Mouse (Mus musculus): Measurements from ENCODE around the gene Gm45837. TPM values are rescaled to one million over a fixed set of nuclear protein-coding genes. Genes with fewer than 3 reads are reported as not detected.
A peak's percentile ranks its signal among the peaks of the same experiment; 100 is the strongest.

The Gm45837 gene
- polyA plus RNA-seq, 1 experiment from 2014 or later: not detected

DNA sequence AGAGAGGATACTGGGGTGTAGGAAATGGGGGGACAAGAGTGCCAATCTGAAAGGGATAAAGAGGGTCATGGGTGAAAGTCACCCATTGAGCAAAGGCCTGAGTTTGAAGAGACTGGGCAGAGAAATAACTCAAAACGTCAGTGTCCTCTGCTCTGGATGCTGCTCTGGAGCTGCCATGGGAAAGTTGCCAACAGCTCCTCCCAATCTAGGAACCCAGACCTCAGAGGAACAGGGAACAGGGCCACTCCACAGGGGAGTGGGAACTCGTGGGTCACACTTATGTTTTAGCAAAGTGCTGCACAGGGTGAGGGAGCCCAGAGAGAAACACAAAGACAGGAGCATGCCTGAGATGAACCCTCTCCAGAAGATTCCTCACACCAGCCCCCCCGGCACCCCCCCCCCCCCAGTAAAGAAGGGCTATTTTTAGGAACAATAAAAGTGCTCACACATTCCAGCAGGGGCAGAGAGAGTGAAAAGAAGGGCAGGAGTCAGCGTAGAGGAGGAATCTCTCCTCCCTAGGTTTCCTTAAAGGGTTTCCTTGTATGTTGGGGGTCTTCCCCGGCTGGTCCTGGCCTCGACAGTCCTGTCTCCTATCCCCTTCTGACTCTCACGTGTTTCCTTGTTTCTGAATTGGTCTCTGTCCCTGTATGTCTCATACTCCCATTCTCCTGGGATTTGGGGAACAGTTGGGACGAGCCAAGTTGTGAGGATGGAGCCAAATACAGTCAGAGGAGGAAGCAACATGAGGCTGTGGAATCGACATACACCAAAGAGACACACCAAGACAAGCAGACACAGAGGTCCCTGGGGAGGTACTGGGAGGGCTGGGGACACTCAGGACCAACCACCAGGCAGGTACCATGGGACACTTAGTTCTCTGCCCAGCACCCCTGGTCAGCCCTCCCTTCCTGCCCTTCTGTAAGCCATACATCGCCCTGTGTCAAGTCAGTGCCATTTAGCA lies 62.2 kb downstream of the Gm45837 start:
- no peak for TF ChIP-seq CTCF (IDR thresholded peaks at IDR 0.05; ENCODE audit: low read depth)
- H3K36me3 ChIP-seq (ENCODE audit: insufficient read depth): no peaks in the 10 kb centered on the region
- H3K27me3 ChIP-seq (ENCODE audit: insufficient read depth, low read length): no peaks in the 10 kb centered on the region
- WGBS: 37% methylated on average over 10 of the region's 10 CpGs
- 0 out of 2 replicates have a peak, but pooled peaks have one; percentile 52 for ATAC-seq (ENCODE audit: insufficient read depth)
- H3K9ac ChIP-seq: no peak overlapping the region
- H3K4me2 ChIP-seq: no peak overlapping the region
- peak; percentile 39 for DNase-seq
- H3K27ac ChIP-seq (ENCODE audit: low read depth): no peak overlapping the region
- no peak overlapping the region for H3K4me3 ChIP-seq (ENCODE audit: low read depth, low read length)
- H3K9me3 ChIP-seq (ENCODE audit: low read depth, low read length): no peaks in the 10 kb centered on the region
- no peaks in the 10 kb centered on the region for H3K4me1 ChIP-seq (ENCODE audit: insufficient read depth)

DNA sequence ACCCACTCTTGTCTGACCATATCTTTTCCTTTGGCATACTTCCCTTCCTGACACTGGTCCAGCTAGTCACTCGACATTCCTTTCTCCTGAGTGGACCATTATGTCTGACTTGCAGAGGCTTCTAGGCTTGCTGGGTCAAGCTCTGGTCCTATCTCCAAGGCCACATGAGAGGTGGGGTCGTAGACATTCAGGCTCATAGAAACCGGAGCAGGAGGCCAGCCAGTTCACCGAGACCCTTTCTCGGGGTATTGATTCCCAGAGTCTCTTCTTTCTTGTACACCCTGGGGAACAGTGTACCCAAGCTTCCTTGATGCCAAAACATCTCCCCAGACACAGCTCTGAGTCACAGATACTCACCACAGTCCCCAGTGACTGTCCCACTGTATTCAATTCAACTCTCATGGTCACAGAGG lies 63.7 kb downstream of the Gm45837 start:
- DNase-seq (no peak), ATAC-seq (ENCODE audit: insufficient read depth) (no peak)
- Histone ChIP-seq H3K9ac (no peak overlapping the region), H3K9me3 (ENCODE audit: low read depth, low read length) (no peaks in the 10 kb centered on the region), H3K27ac (ENCODE audit: low read depth) (no peak overlapping the region), H3K36me3 (ENCODE audit: insufficient read depth) (no peaks in the 10 kb centered on the region), H3K4me1 (ENCODE audit: insufficient read depth) (no peaks in the 10 kb centered on the region), H3K4me3 (ENCODE audit: low read depth, low read length) (no peak overlapping the region), H3K4me2 (no peak overlapping the region), H3K27me3 (ENCODE audit: insufficient read depth, low read length) (no peaks in the 10 kb centered on the region)
- TF ChIP-seq CTCF (IDR thresholded peaks at IDR 0.05; ENCODE audit: low read depth): no peak
- 65% methylated on average over 5 of the region's 5 CpGs for WGBS

DNA sequence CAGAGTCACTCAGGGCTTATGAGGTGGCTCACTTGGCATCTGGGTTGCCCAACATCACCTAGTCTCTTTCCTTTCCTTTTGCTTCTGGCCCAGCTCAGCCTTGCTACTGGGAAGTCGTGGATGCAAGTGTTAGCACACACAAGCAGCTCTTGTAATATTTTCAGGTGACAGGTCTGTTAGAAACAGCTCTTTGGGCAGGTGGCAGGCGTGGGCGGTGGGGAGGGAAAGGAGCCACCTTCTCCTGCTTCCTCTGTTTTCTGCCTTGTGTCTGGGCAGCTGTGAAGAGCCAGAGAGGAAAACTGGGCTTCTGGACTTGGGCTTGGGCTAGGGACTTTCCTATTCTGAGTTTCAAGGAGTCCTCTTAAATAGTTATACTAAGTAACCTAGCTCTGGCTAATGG lies 65.3 kb downstream of the Gm45837 start:
- no peak overlapping the region for H3K9ac ChIP-seq
- ATAC-seq (ENCODE audit: insufficient read depth) (no peak), DNase-seq (no peak)
- TF ChIP-seq CTCF (IDR thresholded peaks at IDR 0.05; ENCODE audit: low read depth): no peak
- H3K4me3 ChIP-seq (ENCODE audit: low read depth, low read length): no peak overlapping the region
- no peak overlapping the region for H3K27ac ChIP-seq (ENCODE audit: low read depth)
- no peaks in the 10 kb centered on the region for H3K4me1 ChIP-seq (ENCODE audit: insufficient read depth)
- no peaks in the 10 kb centered on the region for H3K27me3 ChIP-seq (ENCODE audit: insufficient read depth, low read length)
- WGBS: 71% methylated on average over 3 of the region's 3 CpGs
- H3K9me3 ChIP-seq (ENCODE audit: low read depth, low read length): no peaks in the 10 kb centered on the region
- no peaks in the 10 kb centered on the region for H3K36me3 ChIP-seq (ENCODE audit: insufficient read depth)
- H3K4me2 ChIP-seq: no peak overlapping the region

DNA sequence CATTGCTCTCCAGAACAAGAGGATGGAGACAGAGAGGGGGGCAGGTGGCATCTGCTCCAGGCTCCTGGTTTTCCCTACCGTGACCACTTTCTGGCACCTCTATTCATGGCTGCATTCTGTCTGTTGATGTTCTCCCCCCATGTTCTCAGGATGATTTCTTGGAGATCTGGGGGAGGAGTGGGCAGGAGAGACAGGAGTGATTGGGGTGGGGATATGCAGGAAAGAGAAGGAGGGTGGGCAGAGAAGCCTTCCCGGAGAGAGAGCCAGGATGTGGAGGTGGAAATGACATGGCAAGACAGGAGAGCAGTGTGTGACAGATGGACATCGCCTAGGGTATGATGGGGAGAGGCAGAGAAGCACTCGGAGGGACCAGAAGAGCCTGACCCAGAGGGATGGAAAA lies 65.8 kb downstream of the Gm45837 start:
- ATAC-seq (ENCODE audit: insufficient read depth) (no peak), DNase-seq (no peak)
- no peak overlapping the region for H3K4me2 ChIP-seq
- 48% methylated on average over 4 of the region's 4 CpGs for WGBS
- H3K9me3 ChIP-seq (ENCODE audit: low read depth, low read length): no peaks in the 10 kb centered on the region
- no peak overlapping the region for H3K27ac ChIP-seq (ENCODE audit: low read depth)
- H3K36me3 ChIP-seq (ENCODE audit: insufficient read depth): no peaks in the 10 kb centered on the region
- H3K4me3 ChIP-seq (ENCODE audit: low read depth, low read length): no peak overlapping the region
- H3K27me3 ChIP-seq (ENCODE audit: insufficient read depth, low read length): no peaks in the 10 kb centered on the region
- no peak for TF ChIP-seq CTCF (IDR thresholded peaks at IDR 0.05; ENCODE audit: low read depth)
- no peak overlapping the region; the same call in 1 of the 2 replicates for H3K9ac ChIP-seq
- H3K4me1 ChIP-seq (ENCODE audit: insufficient read depth): no peaks in the 10 kb centered on the region

DNA sequence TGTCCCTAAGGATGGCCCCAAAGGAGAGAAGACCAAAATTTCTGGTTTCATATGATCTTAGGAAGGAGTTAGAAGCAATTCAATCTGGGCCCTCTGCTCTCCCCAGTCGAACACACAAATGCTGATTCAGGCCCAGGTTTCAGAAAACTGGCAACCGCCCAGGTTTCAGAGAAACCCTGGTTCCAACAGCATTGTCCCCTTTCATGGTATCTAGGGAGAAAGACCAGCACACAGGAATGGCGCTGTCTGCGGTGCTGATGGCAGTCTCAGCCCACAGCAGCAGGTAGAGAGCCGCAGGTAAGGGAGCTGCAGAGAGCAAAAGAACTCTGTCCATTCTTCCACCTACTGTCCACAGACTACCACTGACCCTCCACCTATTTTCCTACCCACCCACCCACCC lies 66.5 kb downstream of the Gm45837 start:
- DNase-seq: peak; percentile 35
- no peak for TF ChIP-seq CTCF (IDR thresholded peaks at IDR 0.05; ENCODE audit: low read depth)

DNA sequence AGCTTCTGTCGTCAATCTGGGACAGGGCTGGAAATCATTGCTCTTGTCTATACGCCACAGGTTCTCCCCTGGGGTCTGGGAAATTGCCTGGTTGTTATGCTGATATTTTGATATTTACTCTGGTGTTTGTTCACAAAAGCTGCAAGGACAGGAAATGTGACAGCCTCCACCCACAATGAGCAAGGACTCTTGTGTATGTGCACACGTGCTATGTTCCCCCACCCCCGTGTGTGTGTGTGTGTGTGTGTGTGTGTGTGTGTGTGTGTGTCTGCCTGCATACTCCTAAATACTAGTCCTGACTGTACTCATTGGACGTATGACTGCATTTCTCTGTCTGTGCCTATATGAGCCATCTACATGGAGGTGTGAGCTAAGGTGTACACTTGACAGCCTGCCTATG lies 67.4 kb downstream of the Gm45837 start:
- H3K36me3 ChIP-seq (ENCODE audit: insufficient read depth): no peaks in the 10 kb centered on the region
- H3K9me3 ChIP-seq (ENCODE audit: low read depth, low read length): no peaks in the 10 kb centered on the region
- no peaks in the 10 kb centered on the region for H3K27me3 ChIP-seq (ENCODE audit: insufficient read depth, low read length)
- no peak overlapping the region for H3K4me3 ChIP-seq (ENCODE audit: low read depth, low read length)
- H3K4me2 ChIP-seq: no peak overlapping the region
- no peak overlapping the region for H3K27ac ChIP-seq (ENCODE audit: low read depth)
- ATAC-seq (ENCODE audit: insufficient read depth) (no peak), DNase-seq (no peak)
- no peaks in the 10 kb centered on the region for H3K4me1 ChIP-seq (ENCODE audit: insufficient read depth)
- TF ChIP-seq CTCF (IDR thresholded peaks at IDR 0.05; ENCODE audit: low read depth): no peak
- no peak overlapping the region for H3K9ac ChIP-seq
- WGBS: 65% methylated on average over 5 of the region's 5 CpGs

More for the DNA sequence above, 66.5 kb downstream of the Gm45837 start:
- H3K4me1 ChIP-seq (ENCODE audit: insufficient read depth): no peaks in the 10 kb centered on the region
- ATAC-seq (ENCODE audit: insufficient read depth): no peak
- no peak overlapping the region for H3K4me3 ChIP-seq (ENCODE audit: low read depth, low read length)
- H3K27me3 ChIP-seq (ENCODE audit: insufficient read depth, low read length): no peaks in the 10 kb centered on the region
- H3K9ac ChIP-seq: no peak overlapping the region
- 35% methylated on average over 5 of the region's 5 CpGs for whole genome bisulfite sequencing
- no peaks in the 10 kb centered on the region for H3K9me3 ChIP-seq (ENCODE audit: low read depth, low read length)
- no peak overlapping the region for H3K27ac ChIP-seq (ENCODE audit: low read depth)
- no peak overlapping the region for H3K4me2 ChIP-seq
- no peaks in the 10 kb centered on the region for H3K36me3 ChIP-seq (ENCODE audit: insufficient read depth)

DNA sequence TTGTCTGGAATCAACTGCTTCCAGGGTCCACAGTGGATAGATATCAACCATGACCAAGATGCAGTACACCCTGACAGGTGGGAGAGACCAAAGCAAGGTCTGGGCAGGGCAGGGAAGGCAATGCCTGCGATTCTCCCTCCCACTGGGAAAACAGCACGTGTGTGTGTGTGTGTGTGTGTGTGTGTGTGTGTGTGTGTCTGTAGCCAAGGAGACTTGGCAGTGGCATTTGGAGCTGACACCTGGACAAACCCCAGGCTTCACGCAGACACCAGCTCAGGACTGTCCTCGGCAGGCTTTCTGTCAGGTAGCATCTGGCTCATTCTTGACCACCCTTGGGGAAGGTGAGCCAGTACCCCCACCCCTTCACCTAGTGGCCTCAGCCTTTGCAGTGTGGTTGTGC lies 69.2 kb downstream of the Gm45837 start:
- Histone ChIP-seq H3K36me3 (ENCODE audit: insufficient read depth) (no peaks in the 10 kb centered on the region), H3K4me2 (no peak overlapping the region), H3K4me1 (ENCODE audit: insufficient read depth) (no peaks in the 10 kb centered on the region), H3K27ac (ENCODE audit: low read depth) (no peak overlapping the region), H3K27me3 (ENCODE audit: insufficient read depth, low read length) (no peaks in the 10 kb centered on the region), H3K9me3 (ENCODE audit: low read depth, low read length) (no peaks in the 10 kb centered on the region), H3K4me3 (ENCODE audit: low read depth, low read length) (no peak overlapping the region), H3K9ac (no peak overlapping the region)
- DNase-seq (no peak), ATAC-seq (ENCODE audit: insufficient read depth) (no peak)
- WGBS: 76% methylated on average over 3 of the region's 4 CpGs
- no peak for TF ChIP-seq CTCF (IDR thresholded peaks at IDR 0.05; ENCODE audit: low read depth)

Measured in lung, embryonic 14.5 days (tissue).